Mouse (Mus musculus) cerebellum, postnatal 14 days (tissue): ENCODE measurements at regions not wholly inside any gene's neighbourhood (a gene's known extent, or its start where the extent isn't known, plus 50 kb on each side); places are given as distances from the start of the nearest gene placed in this dataset.

Experiments
- DNase-seq, 2 experiments: peaks; one replicate each; pipeline ENCODE4 v3.0.0; 2021; ENCODE audit warnings: mixed read lengths in 2 of 2

GRCm38 (mm10) chr8:80422190-80422589, 71.4 kb upstream of the Gypa start:
- DNase-seq: no peak

GRCm38 (mm10) chr8:80416121-80416520, 77.5 kb upstream of the Gypa start:
- no peak for DNase-seq

GRCm38 (mm10) chr8:80399594-80400207, 93.9 kb upstream of the Gypa start:
- DNase-seq: no peak

- DNase-seq: no peak
Observed at GRCm38 (mm10) chr8:80395010-80395409, 98.6 kb upstream of the Gypa start.

- no peak for DNase-seq
Observed at GRCm38 (mm10) chr8:80393111-80393510, 100.5 kb upstream of the Gypa start.

- DNase-seq: no peak
Observed at GRCm38 (mm10) chr8:80369221-80369620, 124.4 kb upstream of the Gypa start.

GRCm38 (mm10) chr8:80364059-80364458, 129.5 kb upstream of the Gypa start:
- DNase-seq: no peak

GRCm38 (mm10) chr8:80343299-80343698, 150.3 kb upstream of the Gypa start:
- DNase-seq: no peak

GRCm38 (mm10) chr8:80337872-80338271, 155.7 kb upstream of the Gypa start:
- no peak for DNase-seq

- no peak for DNase-seq
Observed at GRCm38 (mm10) chr8:80328676-80329075, 164.9 kb upstream of the Gypa start.

GRCm38 (mm10) chr8:80325859-80326258, 167.7 kb upstream of the Gypa start:
- no peak for DNase-seq

- DNase-seq: no peak
Observed at GRCm38 (mm10) chr8:80325132-80325531, 168.4 kb upstream of the Gypa start.

GRCm38 (mm10) chr8:80318231-80318870, 175.2 kb upstream of the Gypa start:
- peak in 1 of 2 experiments; percentile 19 for DNase-seq

GRCm38 (mm10) chr8:80315371-80315770, 178.2 kb upstream of the Gypa start:
- DNase-seq: peak; percentile 71 to 79

GRCm38 (mm10) chr8:80314826-80315225, 178.8 kb upstream of the Gypa start:
- DNase-seq: peak; percentile 32 to 33

GRCm38 (mm10) chr8:80313883-80314635, 179.5 kb upstream of the Gypa start:
- DNase-seq: peak in 1 of 2 experiments; percentile 6

- DNase-seq: no peak
Observed at GRCm38 (mm10) chr8:80307761-80308160, 185.8 kb upstream of the Gypa start.

- DNase-seq: no peak
Observed at GRCm38 (mm10) chr8:80298596-80298995, 195.0 kb upstream of the Gypa start.

- DNase-seq: no peak
Observed at GRCm38 (mm10) chr8:80290311-80290710, 203.3 kb upstream of the Gypa start.

GRCm38 (mm10) chr8:80289282-80289681, 204.3 kb upstream of the Gypa start:
- DNase-seq: no peak

- no peak for DNase-seq
Observed at GRCm38 (mm10) chr8:80268910-80269460, 211.2 kb upstream of the Hhip start.

GRCm38 (mm10) chr8:80264915-80265314, 207.1 kb upstream of the Hhip start:
- no peak for DNase-seq

GRCm38 (mm10) chr8:80263468-80263945, 205.7 kb upstream of the Hhip start:
- no peak for DNase-seq

- DNase-seq: no peak
Observed at GRCm38 (mm10) chr8:80262911-80263310, 205.1 kb upstream of the Hhip start.
